Mouse (Mus musculus) layer of hippocampus, adult 9-10 months (tissue): ENCODE measurements around the gene Il4ra.

ENCODE experiments used
- DNase-seq: peaks from one replicate; pipeline ENCODE4 v3.0.0; 2022; ENCODE audit warnings: low spot score

Il4ra gene

GRCm38 (mm10) chr7:125600136-125600535 lies 48.2 kb downstream of the Il4ra start:
- no peak for DNase-seq

GRCm38 (mm10) chr7:125600612-125601279 lies 48.8 kb downstream of the Il4ra start:
- DNase-seq, result no peak

- no peak for DNase-seq
These were observed 49.4 kb downstream of the Il4ra start for GRCm38 (mm10) chr7:125601280-125601670.

GRCm38 (mm10) chr7:125601821-125602448 lies 50.0 kb downstream of the Il4ra start:
- DNase-seq, result no peak

GRCm38 (mm10) chr7:125603185-125603631 lies 51.3 kb downstream of the Il4ra start, which contains the start of gene Il21r:
Gene Il21r (plus strand): TSS chr7:125603429.
- no peak for DNase-seq

GRCm38 (mm10) chr7:125604362-125605319 lies 52.7 kb downstream of the Il4ra start:
- no peak for DNase-seq

- no peak for DNase-seq
These were observed 53.8 kb downstream of the Il4ra start for GRCm38 (mm10) chr7:125605725-125606139.

- DNase-seq, result no peak
These were observed 54.6 kb downstream of the Il4ra start for GRCm38 (mm10) chr7:125606265-125607164.

GRCm38 (mm10) chr7:125607384-125608182 lies 55.7 kb downstream of the Il4ra start:
- DNase-seq, result no peak

GRCm38 (mm10) chr7:125608183-125608688 lies 56.3 kb downstream of the Il4ra start:
- no peak for DNase-seq

- DNase-seq, result no peak
These were observed 61.7 kb downstream of the Il4ra start for GRCm38 (mm10) chr7:125613579-125613978.

- DNase-seq, result no peak
These were observed 63.5 kb downstream of the Il4ra start for GRCm38 (mm10) chr7:125615453-125615852.

- DNase-seq, result no peak
These were observed 66.1 kb downstream of the Il4ra start for GRCm38 (mm10) chr7:125618016-125618415.

- DNase-seq, result no peak
These were observed 68.2 kb downstream of the Il4ra start for GRCm38 (mm10) chr7:125620077-125620476.

- DNase-seq, result no peak
These were observed 71.1 kb downstream of the Il4ra start for GRCm38 (mm10) chr7:125622741-125623685.

GRCm38 (mm10) chr7:125625219-125625618 lies 73.3 kb downstream of the Il4ra start:
- no peak for DNase-seq

GRCm38 (mm10) chr7:125625829-125626228 lies 73.9 kb downstream of the Il4ra start:
- DNase-seq, result no peak
